Mouse (Mus musculus) hindbrain, postnatal 0 days (tissue): ENCODE data around the gene Pno1. TPM values are rescaled to one million over a fixed set of nuclear protein-coding genes. Genes with fewer than 3 reads are reported as not detected.
"Not testable (repeated sequence)": the region's sequence is repeated elsewhere in the genome, so short reads cannot be mapped to it uniquely, and the experiment has no call there.

Source experiments
- ATAC-seq: fragments of 200-750 bp; cut with Nextera tagmentation; 2 replicates; pipeline ENCODE4 v1.8.0; 2017; ENCODE audit warnings: mild to moderate bottlenecking, moderate TSS enrichment, moderate library complexity
- DNase-seq: peaks from one replicate; pipeline ENCODE4 v3.0.0-alpha.2; 2015; ENCODE audit warnings: low spot score
- H3K27ac ChIP-seq: fragments of 300-500 bp; sonication (generic); 2 replicates; pipeline ENCODE4 v1.5.1; 2014; ENCODE audit warnings: mild to moderate bottlenecking
- H3K27me3 ChIP-seq: fragments of 300-500 bp; sonication (generic); 2 replicates; pipeline ENCODE4 v1.6.1; 2014; ENCODE audit warnings: low read length, mixed read lengths; ENCODE audit not compliant: insufficient read depth
- H3K36me3 ChIP-seq: fragments of 300-500 bp; sonication (generic); 2 replicates; pipeline ENCODE4 v1.6.1; 2014; ENCODE audit warnings: low read length, mixed read lengths; ENCODE audit not compliant: insufficient read depth
- H3K4me1 ChIP-seq: fragments of 300-500 bp; sonication (generic); 2 replicates; pipeline ENCODE4 v1.6.1; 2014; ENCODE audit warnings: antibody characterized with exemption, low read length, mixed read lengths; ENCODE audit not compliant: insufficient read depth
- H3K4me2 ChIP-seq: fragments of 300-500 bp; sonication (generic); 2 replicates; pipeline ENCODE4 v1.6.1; 2014; ENCODE audit warnings: low read depth, mild to moderate bottlenecking, low read length, moderate library complexity, mixed read lengths
- H3K4me3 ChIP-seq: fragments of 300-500 bp; sonication (generic); 2 replicates; pipeline ENCODE4 v1.5.1; 2014; ENCODE audit warnings: low read length
- H3K9ac ChIP-seq: fragments of 300-500 bp; sonication (generic); replicated peaks from 2 replicates; pipeline ENCODE4 v1.6.1; 2014; ENCODE audit warnings: mild to moderate bottlenecking, low read length, moderate library complexity, mixed read lengths
- H3K9me3 ChIP-seq: fragments of 300-500 bp; sonication (generic); 2 replicates; pipeline ENCODE4 v1.6.1; 2016; ENCODE audit warnings: low read length, mixed read lengths
- CTCF ChIP-seq: IDR thresholded peaks from 2 replicates; pipeline ENCODE4 v1.5.1; 2016; ENCODE audit warnings: antibody characterized with exemption, control low read depth, low read depth
- WGBS: fragments of 180-500 bp; shearing (Covaris S2); extraction: QIAGEN DNeasy Blood & Tissue Kit; methylation state at CpG from one replicate; pipeline ENCODE4 v1.1.7; 2014; 5-methylcytosine and 5-hydroxymethylcytosine counted together
- polyA plus RNA-seq: library from polyadenylated mRNA; unstranded; fragments of >200 nt; fragmentation: Nextera tagmentation; extraction: Ambion mirVana; gene quantifications from 2 replicates; pipeline ENCODE4 v1.2.1, GENCODE M21; 2015
- total RNA-seq: library from RNA; depleted of rRNA; stranded (reverse); fragments of >200 nt; gene quantifications from 2 replicates; pipeline ENCODE4 v1.2.3, GENCODE M21; 2014; rRNA removed

Pno1 gene
- total RNA-seq (14.8 and 25.0 TPM in 2 replicates), polyA plus RNA-seq (56.4 and 60.9 TPM in 2 replicates)

- H3K9me3 ChIP-seq: no peaks in the 10 kb centered on the region
- no peak for TF ChIP-seq CTCF
- under 1% methylated on average over 62 of the region's 65 CpGs for WGBS
Observed at GRCm38 (mm10) chr11:17211258-17212140, at the start of gene Pno1. Gene Pno1, minus strand, starts transcription at chr11:17211568.

GRCm38 (mm10) chr11:17257861-17258260, 46.5 kb upstream of the Pno1 start:
- under 1% methylated on average over 17 of the region's 17 CpGs for WGBS
- ATAC-seq (peak; percentile 31), DNase-seq (no peak)
- peak overlapping the region; percentile 89 for H3K27ac ChIP-seq
- H3K27me3 ChIP-seq: no peaks in the 10 kb centered on the region
- H3K4me3 ChIP-seq: peak overlapping the region; percentile 67
- no peaks in the 10 kb centered on the region for H3K36me3 ChIP-seq
- H3K9ac ChIP-seq: peak overlapping the region; percentile 74
- peaks cover 3% of the 10 kb centered on the region; the same call in 1 of the 2 replicates for H3K4me1 ChIP-seq
- H3K9me3 ChIP-seq: no peaks in the 10 kb centered on the region
- H3K4me2 ChIP-seq: peak overlapping the region; percentile 83
- TF ChIP-seq CTCF: no peak

More at GRCm38 (mm10) chr11:17211258-17212140, at the start of gene Pno1:
- Histone ChIP-seq H3K4me3 (peak within 1 kb of the TSS; percentile 75), H3K27me3 (no peaks in the 10 kb centered on the region), H3K27ac (peak within 1 kb of the TSS; percentile 88), H3K4me1 (no peaks in the 10 kb centered on the region), H3K4me2 (peak within 1 kb of the TSS; percentile 76), H3K9ac (peak within 1 kb of the TSS; percentile 63), H3K36me3 (peaks cover 13% of the 10 kb centered on the region; the same call in 1 of the 2 replicates)
- ATAC-seq (peak; percentile 99), DNase-seq (peak; percentile 99)

- Histone ChIP-seq H3K4me3 (peak within 1 kb of the TSS; percentile 67), H3K27me3 (no peaks in the 10 kb centered on the region), H3K36me3 (no peaks in the 10 kb centered on the region), H3K9ac (peak within 1 kb of the TSS; percentile 74), H3K9me3 (no peaks in the 10 kb centered on the region), H3K4me2 (peak within 1 kb of the TSS; percentile 83), H3K27ac (peak within 1 kb of the TSS; percentile 89), H3K4me1 (peaks cover 3% of the 10 kb centered on the region; the same call in 1 of the 2 replicates)
- TF ChIP-seq CTCF: no peak
- DNase-seq: peak; percentile 99
- under 1% methylated on average over 33 of the region's 33 CpGs for WGBS
- ATAC-seq: peak; percentile 96
Observed at GRCm38 (mm10) chr11:17257443-17257842, 46.1 kb upstream of the Pno1 start, which contains the start of gene C1d. Gene C1d, plus strand, starts transcription at chr11:17257579.

- H3K4me1 ChIP-seq: peaks cover 3% of the 10 kb centered on the region; the same call in 1 of the 2 replicates
Observed at GRCm38 (mm10) chr11:17256813-17257365, 45.5 kb upstream of the Pno1 start.

GRCm38 (mm10) chr11:17248715-17249114, 37.3 kb upstream of the Pno1 start:
- ATAC-seq: no peak

More at GRCm38 (mm10) chr11:17256813-17257365, 45.5 kb upstream of the Pno1 start:
- no peaks in the 10 kb centered on the region for H3K36me3 ChIP-seq
- DNase-seq: peak; percentile 34
- H3K27ac ChIP-seq: 0 out of 2 replicates have a peak overlapping the region, but pooled peaks have one; percentile 89
- peak overlapping the region; percentile 83 for H3K4me2 ChIP-seq
- no peaks in the 10 kb centered on the region for H3K27me3 ChIP-seq
- peak; percentile 70 for ATAC-seq
- no peaks in the 10 kb centered on the region for H3K9me3 ChIP-seq
- WGBS: 65% methylated on average over 8 of the region's 8 CpGs
- peak overlapping the region; percentile 74 for H3K9ac ChIP-seq
- TF ChIP-seq CTCF: no peak
- H3K4me3 ChIP-seq: peak overlapping the region; percentile 67

GRCm38 (mm10) chr11:17238598-17238997, 27.2 kb upstream of the Pno1 start:
- H3K27me3 ChIP-seq, H3K4me3 ChIP-seq, H3K4me2 ChIP-seq, H3K9ac ChIP-seq, H3K27ac ChIP-seq, H3K9me3 ChIP-seq, ATAC-seq, H3K4me1 ChIP-seq, DNase-seq, H3K36me3 ChIP-seq: not testable (repeated sequence)
- WGBS: 94% methylated on average over 5 of the region's 5 CpGs

More at GRCm38 (mm10) chr11:17248715-17249114, 37.3 kb upstream of the Pno1 start:
- no peaks in the 10 kb centered on the region for H3K9me3 ChIP-seq
- H3K36me3 ChIP-seq: no peaks in the 10 kb centered on the region
- TF ChIP-seq CTCF: no peak
- no peak overlapping the region for H3K27ac ChIP-seq
- no peak overlapping the region for H3K9ac ChIP-seq
- no peaks in the 10 kb centered on the region for H3K27me3 ChIP-seq
- no peak overlapping the region for H3K4me2 ChIP-seq
- DNase-seq: no peak
- H3K4me1 ChIP-seq: no peaks in the 10 kb centered on the region
- H3K4me3 ChIP-seq: no peak overlapping the region
